Mouse (Mus musculus): ENCODE results near the gene Ehbp1.

Ehbp1 gene

GRCm38 (mm10) chr11:22342242-22343207 is at the start of gene Ehbp1:
TSS of gene Ehbp1 (minus strand) at chr11:22342292.
- no peak for DNase-seq

GRCm38 (mm10) chr11:22387472-22388098 is 45.5 kb upstream of the Ehbp1 start:
- DNase-seq: no peak

- no peak for DNase-seq
These were observed 41.4 kb upstream of the Ehbp1 start for GRCm38 (mm10) chr11:22383532-22383931.

GRCm38 (mm10) chr11:22374811-22375210 is 32.7 kb upstream of the Ehbp1 start:
- no peak for DNase-seq

- no peak for DNase-seq
These were observed 31.2 kb upstream of the Ehbp1 start for GRCm38 (mm10) chr11:22373290-22373674.

GRCm38 (mm10) chr11:22372609-22373289 is 30.7 kb upstream of the Ehbp1 start:
- no peak for DNase-seq

- no peak for DNase-seq
These were observed 27.7 kb upstream of the Ehbp1 start for GRCm38 (mm10) chr11:22369841-22370240.

- DNase-seq: no peak
These were observed 26.5 kb upstream of the Ehbp1 start for GRCm38 (mm10) chr11:22368621-22369020.

GRCm38 (mm10) chr11:22366486-22366885 is 24.4 kb upstream of the Ehbp1 start:
- DNase-seq: no peak

- no peak for DNase-seq
These were observed 12.0 kb upstream of the Ehbp1 start for GRCm38 (mm10) chr11:22353962-22354621.

- no peak for DNase-seq
These were observed 7.9 kb upstream of the Ehbp1 start for GRCm38 (mm10) chr11:22349945-22350344.

- DNase-seq: no peak
These were observed 6.4 kb upstream of the Ehbp1 start for GRCm38 (mm10) chr11:22348536-22348910.

GRCm38 (mm10) chr11:22347651-22348535 is 5.8 kb upstream of the Ehbp1 start:
- DNase-seq: no peak

GRCm38 (mm10) chr11:22327302-22327910 is 14.7 kb downstream of the Ehbp1 start:
- DNase-seq: no peak

- no peak for DNase-seq
These were observed 24.2 kb downstream of the Ehbp1 start for GRCm38 (mm10) chr11:22317824-22318411.

GRCm38 (mm10) chr11:22315801-22316200 is 26.3 kb downstream of the Ehbp1 start:
- DNase-seq: no peak

- DNase-seq: no peak
These were observed 40.9 kb downstream of the Ehbp1 start for GRCm38 (mm10) chr11:22301164-22301563.

GRCm38 (mm10) chr11:22289164-22289563 is 52.9 kb downstream of the Ehbp1 start:
- DNase-seq: no peak

GRCm38 (mm10) chr11:22287513-22287900 is 54.6 kb downstream of the Ehbp1 start:
- DNase-seq: no peak

- peak; percentile 96 for DNase-seq
These were observed 55.1 kb downstream of the Ehbp1 start for GRCm38 (mm10) chr11:22286885-22287512.
